Mouse (Mus musculus) MEL (cell line): Measurements from ENCODE around the gene Hacd4. TPM values are rescaled to one million over a fixed set of nuclear protein-coding genes. Genes with fewer than 3 reads are reported as not detected.

Experiments used
- DNase-seq: peaks from one replicate; pipeline ENCODE4 v3.0.0; 2011; ENCODE audit warnings: low read depth, low spot score
- H3K27ac ChIP-seq: 2 replicates; pipeline ENCODE4 v1.5.1; 2012; ENCODE audit warnings: low read depth, mild to moderate bottlenecking, control low read depth, low read length, moderate library complexity; ENCODE audit not compliant: control insufficient read depth
- H3K27me3 ChIP-seq, 2 experiments: fragments of 150-350 bp in 1 of 2; sonication (generic) in 1 of 2; 2 replicates each; pipeline ENCODE4 v1.6.1; 2012; ENCODE audit warnings: low read length in 2 of 2, mild to moderate bottlenecking in 2 of 2, improper control_type of control experiment in 1 of 2, moderate library complexity in 1 of 2; ENCODE audit not compliant: insufficient read depth in 2 of 2, control insufficient read depth in 1 of 2
- H3K36me3 ChIP-seq, 2 experiments: 2 replicates each; pipeline ENCODE4 v1.6.1; 2012 to 2014; ENCODE audit warnings: low read length in 2 of 2, improper control_type of control experiment in 1 of 2, inconsistent platforms in 1 of 2, mild to moderate bottlenecking in 1 of 2; ENCODE audit not compliant: insufficient read depth in 2 of 2, control insufficient read depth in 1 of 2
- H3K4me1 ChIP-seq, 2 experiments: fragments of 150-350 bp in 1 of 2; sonication (generic) in 1 of 2; 2 replicates each; pipeline ENCODE4 v1.6.1; 2012; ENCODE audit warnings: low read length in 2 of 2, improper control_type of control experiment in 1 of 2, mild to moderate bottlenecking in 1 of 2; ENCODE audit not compliant: insufficient read depth in 2 of 2, control insufficient read depth in 1 of 2
- H3K4me3 ChIP-seq, 2 experiments: fragments of 150-350 bp in 1 of 2; sonication (generic) in 1 of 2; 2 replicates each; pipeline ENCODE4 v1.5.1; 2012; ENCODE audit warnings: low read depth in 2 of 2, low read length in 2 of 2, mild to moderate bottlenecking in 2 of 2, moderate library complexity in 2 of 2, control low read depth in 1 of 2, improper control_type of control experiment in 1 of 2; ENCODE audit not compliant: control insufficient read depth in 1 of 2, insufficient read depth in 1 of 2
- H3K79me2 ChIP-seq: 2 replicates; pipeline ENCODE4 v1.6.1; 2012; ENCODE audit warnings: mild to moderate bottlenecking, low read length, moderate library complexity; ENCODE audit not compliant: control insufficient read depth, poor library complexity, insufficient read depth
- H3K9ac ChIP-seq: 2 replicates; pipeline ENCODE4 v1.6.1; 2012; ENCODE audit warnings: low read depth, mild to moderate bottlenecking, control low read depth, low read length, moderate library complexity; ENCODE audit not compliant: control insufficient read depth, poor library complexity, severe bottlenecking
- H3K9me3 ChIP-seq: fragments of 150-350 bp; sonication (generic); replicated peaks from 2 replicates; pipeline ENCODE4 v1.6.1; 2012; ENCODE audit warnings: mild to moderate bottlenecking, low read length, improper control_type of control experiment, moderate library complexity; ENCODE audit not compliant: insufficient read depth
- GATA1 ChIP-seq: IDR thresholded peaks from 2 replicates; pipeline ENCODE4 v1.6.1; 2011; ENCODE audit warnings: low read depth, low read length, improper control_type of control experiment
- HCFC1 ChIP-seq: IDR thresholded peaks from 2 replicates; pipeline ENCODE4 v1.6.1; 2012; ENCODE audit warnings: low read depth, mild to moderate bottlenecking, inconsistent platforms, low read length, improper control_type of control experiment, moderate library complexity
- KAT2A ChIP-seq: conservative IDR thresholded peaks from 2 replicates; pipeline ENCODE4 v1.6.1; 2012; ENCODE audit warnings: low read depth, low read length, improper control_type of control experiment, inconsistent platforms
- MAX ChIP-seq: IDR thresholded peaks from 2 replicates; pipeline ENCODE4 v1.6.1; 2011; ENCODE audit warnings: low read length, improper control_type of control experiment
- MEF2A ChIP-seq: IDR thresholded peaks from 2 replicates; pipeline ENCODE4 v1.6.1; 2014; ENCODE audit warnings: low read depth, mild to moderate bottlenecking, inconsistent platforms, low read length, improper control_type of control experiment; ENCODE audit not compliant: poor library complexity, insufficient replicate concordance, severe bottlenecking; ENCODE audit errors: extremely low read depth
- MYC ChIP-seq: IDR thresholded peaks from 2 replicates; pipeline ENCODE4 v1.6.1; 2011; ENCODE audit warnings: low read depth, mild to moderate bottlenecking, low read length, improper control_type of control experiment, moderate library complexity
- NRF1 ChIP-seq: IDR thresholded peaks from 2 replicates; pipeline ENCODE4 v1.6.1; 2014; ENCODE audit warnings: low read depth, mild to moderate bottlenecking, inconsistent platforms, low read length, improper control_type of control experiment, moderate library complexity; ENCODE audit not compliant: poor library complexity, insufficient read depth, severe bottlenecking
- POLR2AphosphoS2 ChIP-seq: IDR thresholded peaks from 2 replicates; pipeline ENCODE4 v1.6.1; 2011; ENCODE audit warnings: low read length, improper control_type of control experiment
- POLR2AphosphoS5 ChIP-seq: IDR thresholded peaks from 2 replicates; pipeline ENCODE4 v1.6.1; 2012; ENCODE audit warnings: low read depth, borderline replicate concordance, mild to moderate bottlenecking, inconsistent platforms, low read length, moderate library complexity, mixed read lengths
- RCOR1 ChIP-seq: IDR thresholded peaks from 2 replicates; pipeline ENCODE4 v1.6.1; 2012; ENCODE audit warnings: low read depth, mild to moderate bottlenecking, inconsistent platforms, low read length, improper control_type of control experiment
- TAL1 ChIP-seq: IDR thresholded peaks from 2 replicates; pipeline ENCODE4 v1.6.1; 2012; ENCODE audit warnings: mild to moderate bottlenecking, inconsistent platforms, low read length, moderate library complexity, mixed read lengths
- TBP ChIP-seq: IDR thresholded peaks from 2 replicates; pipeline ENCODE4 v1.8.0; 2011; ENCODE audit warnings: low read depth, low read length, improper control_type of control experiment
- TCF12 ChIP-seq: IDR thresholded peaks from 2 replicates; pipeline ENCODE4 v1.6.1; 2014; ENCODE audit warnings: low read depth, mild to moderate bottlenecking, inconsistent platforms, low read length, improper control_type of control experiment, moderate library complexity
- polyA plus RNA-seq, 2 experiments: library from polyadenylated mRNA; stranded (reverse) in 1 of 2; unstranded in 1 of 2; fragments of >175 nt in 1 of 2; fragments of >200 nt in 1 of 2; gene quantifications; 2 replicates each; pipeline versions ENCODE4 v1.2.1 to v1.2.4; 2012; ENCODE audit warnings: low replicate concordance in 2 of 2, low read depth in 1 of 2; ENCODE audit not compliant: insufficient read length in 2 of 2, insufficient read depth in 1 of 2, missing spikeins in 1 of 2
- total RNA-seq: library from RNA; depleted of rRNA; stranded (reverse); fragments of 300-350 nt; gene quantifications from 2 replicates; pipeline ENCODE4 v1.2.3, GENCODE M21; 2012

Hacd4 gene
- total and polyA plus RNA-seq, 3 experiments, result 0.19 to 0.64 TPM; not detected in 1

- no peaks in the 10 kb centered on the region for H3K4me1 ChIP-seq
- no peaks in the 10 kb centered on the region for H3K9me3 ChIP-seq
- no peak for TF ChIP-seq MYC
These were observed 37.4 kb upstream of the Hacd4 start for GRCm38 (mm10) chr4:88476084-88476483.

GRCm38 (mm10) chr4:88471528-88471927, 32.8 kb upstream of the Hacd4 start:
- H3K9ac ChIP-seq, result no peak overlapping the region
- H3K4me1 ChIP-seq, result no peaks in the 10 kb centered on the region
- no peaks in the 10 kb centered on the region for H3K79me2 ChIP-seq
- H3K4me3 ChIP-seq, result no peak overlapping the region
- no peaks in the 10 kb centered on the region for H3K36me3 ChIP-seq
- H3K9me3 ChIP-seq, result no peaks in the 10 kb centered on the region
- H3K27ac ChIP-seq, result no peak overlapping the region
- H3K27me3 ChIP-seq, result peaks cover 3 to 4% of the 10 kb centered on the region in 2 experiments; a peak in 1 of 4 replicates
- DNase-seq, result no peak
- TF ChIP-seq NRF1 (no peak), GATA1 (no peak), POLR2AphosphoS5 (no peak), RCOR1 (no peak), MYC (no peak), KAT2A (no peak), MAX (no peak), HCFC1 (no peak), TBP (no peak), TCF12 (no peak), TAL1 (no peak), POLR2AphosphoS2 (no peak)

More at GRCm38 (mm10) chr4:88476084-88476483, 37.4 kb upstream of the Hacd4 start:
- Histone ChIP-seq H3K79me2 (no peaks in the 10 kb centered on the region), H3K27me3 (peaks cover 3% of the 10 kb centered on the region in 2 experiments; a peak in 1 of 4 replicates), H3K4me3 (no peak overlapping the region), H3K9ac (no peak overlapping the region), H3K36me3 (no peaks in the 10 kb centered on the region), H3K27ac (no peak overlapping the region)
- DNase-seq, result no peak

- no peak overlapping the region for H3K27ac ChIP-seq
- no peak for TF ChIP-seq MEF2A
- DNase-seq, result no peak
These were observed 25.8 kb upstream of the Hacd4 start for GRCm38 (mm10) chr4:88464574-88464973.

More at GRCm38 (mm10) chr4:88464574-88464973, 25.8 kb upstream of the Hacd4 start:
- no peaks in the 10 kb centered on the region for H3K36me3 ChIP-seq
- no peaks in the 10 kb centered on the region for H3K9me3 ChIP-seq
- H3K27me3 ChIP-seq, result peaks cover 0 to 1% of the 10 kb centered on the region in 2 experiments; a peak in 2 of 4 replicates
- no peak overlapping the region for H3K9ac ChIP-seq
- H3K4me1 ChIP-seq, result no peaks in the 10 kb centered on the region
- no peaks in the 10 kb centered on the region for H3K79me2 ChIP-seq
- H3K4me3 ChIP-seq, result no peak overlapping the region
